Mouse (Mus musculus) spleen, adult 18-20 months (tissue): Measurements from ENCODE around the gene BC025446.

ENCODE experiments used
- DNase-seq, 2 experiments: peaks; one replicate each; pipeline ENCODE4 v3.0.0; 2022; ENCODE audit warnings: mixed read lengths in 2 of 2

Gene BC025446

DNA sequence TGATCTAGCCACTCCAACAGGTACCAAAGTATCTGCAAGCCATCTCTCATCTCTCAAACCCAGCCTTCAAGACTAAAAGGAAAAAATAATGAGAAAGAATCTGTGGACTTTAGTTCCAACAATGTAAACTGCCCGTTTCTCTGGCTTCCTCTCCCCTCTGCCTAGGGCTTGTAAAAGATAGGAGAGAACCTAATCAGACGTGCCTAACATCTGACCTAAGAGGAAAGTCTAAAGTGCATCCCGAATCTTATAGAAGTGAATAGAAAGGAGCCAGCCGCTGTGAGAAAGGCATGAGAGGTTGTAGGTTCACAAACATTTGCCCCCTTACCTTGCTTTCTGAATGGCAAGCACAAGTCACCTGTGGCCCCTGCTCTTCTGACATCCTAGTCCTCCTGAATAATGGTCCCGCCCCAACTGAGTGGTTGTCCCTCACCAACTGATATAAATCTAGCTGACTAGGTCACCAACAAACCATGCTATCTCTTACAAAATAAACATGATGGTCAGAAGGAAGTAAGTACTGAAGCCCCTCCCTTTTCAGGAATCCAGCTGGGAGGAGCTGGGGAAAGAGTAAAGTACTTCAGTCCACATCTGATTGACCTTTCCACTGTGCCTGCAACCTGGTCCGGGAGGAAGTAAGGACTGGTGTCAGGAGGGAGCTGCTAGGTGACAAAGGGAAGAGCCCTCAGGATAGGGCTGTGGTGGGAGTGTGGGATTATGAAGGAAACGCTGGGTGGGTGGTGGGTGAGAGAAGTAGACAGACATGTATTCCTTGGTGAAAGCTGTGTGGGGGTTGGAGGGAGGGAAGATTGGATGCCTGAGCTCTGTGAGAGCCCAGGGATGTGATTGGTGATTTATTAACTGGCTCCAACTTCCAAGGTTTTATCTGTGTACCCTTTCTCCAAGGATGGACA lies at the start of gene BC025446:
BC025446 (plus strand) TSS at position 599 of the 914 bp plus-strand sequence.
- DNase-seq, result no peak

DNA sequence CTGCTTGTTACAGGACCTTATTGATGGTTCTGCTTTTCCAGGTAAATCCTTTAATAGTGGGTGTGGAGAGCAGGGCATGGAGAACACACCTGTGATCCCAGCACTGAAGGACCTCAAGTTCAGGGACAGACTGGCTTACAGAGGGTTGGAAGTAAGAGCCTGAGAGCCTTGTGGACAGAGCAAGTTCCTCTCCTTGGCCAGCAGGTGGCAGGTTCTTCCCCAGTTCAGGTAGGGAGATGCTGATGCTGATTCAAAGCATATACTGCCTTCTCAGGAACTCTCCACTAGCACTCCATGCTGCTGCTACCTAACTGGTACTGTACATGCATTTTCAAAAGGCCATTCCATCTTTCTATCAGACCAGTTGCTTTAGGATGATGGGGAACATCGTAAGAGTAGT lies 40.7 kb upstream of the BC025446 start:
- DNase-seq, result peak in 1 of 2 experiments; percentile 44

- DNase-seq, result no peak
Observed at GRCm38 (mm10) chr15:75186291-75186690, 29.9 kb upstream of the BC025446 start.

DNA sequence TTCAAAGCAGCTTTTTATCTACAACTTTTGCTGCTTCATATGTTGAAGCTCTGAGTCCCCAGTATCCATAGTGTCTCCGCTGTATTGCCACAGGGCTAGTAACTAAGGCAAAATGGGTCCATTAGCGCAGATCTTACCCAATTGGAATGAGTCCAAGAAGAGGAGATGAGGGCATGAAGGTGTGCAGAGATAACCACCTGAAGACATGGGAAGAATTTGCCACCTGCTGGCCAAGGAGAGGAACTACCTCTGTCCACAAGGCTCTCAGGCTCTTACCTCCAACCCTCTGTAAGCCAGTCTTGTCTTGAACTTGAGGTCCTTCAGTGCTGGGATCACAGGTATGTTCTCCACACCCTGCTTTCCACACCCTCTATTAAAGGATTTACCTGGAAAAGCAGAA lies 27.1 kb upstream of the BC025446 start:
- DNase-seq, result peak in 1 of 2 experiments; percentile 6

- peak in 1 of 2 experiments; percentile 26 for DNase-seq
Observed at GRCm38 (mm10) chr15:75190560-75190959, 25.6 kb upstream of the BC025446 start.

GRCm38 (mm10) chr15:75216831-75217230 lies 655 bp downstream of the BC025446 start:
- no peak for DNase-seq

DNA sequence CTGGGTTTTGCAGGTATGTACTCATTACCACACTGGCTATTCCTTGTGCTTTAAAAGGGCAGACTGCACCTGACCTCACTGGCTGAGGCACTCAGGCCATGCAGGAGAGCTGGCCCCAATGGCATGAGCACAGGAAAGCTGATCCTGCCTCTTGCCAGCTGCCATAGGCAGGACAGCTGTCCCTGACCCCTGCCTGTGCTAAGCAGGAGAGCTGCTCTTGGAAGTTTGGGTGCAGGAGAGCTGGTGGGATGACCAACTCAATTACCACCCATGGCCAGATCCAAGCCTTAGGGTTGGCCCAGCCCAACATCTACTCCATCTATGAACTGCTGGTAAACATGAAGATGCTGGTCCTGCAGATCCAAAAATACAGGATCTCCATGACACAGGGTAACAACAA lies 5.8 kb downstream of the BC025446 start:
- DNase-seq, result no peak

GRCm38 (mm10) chr15:75237736-75238288 lies 21.6 kb downstream of the BC025446 start:
- no peak for DNase-seq

DNA sequence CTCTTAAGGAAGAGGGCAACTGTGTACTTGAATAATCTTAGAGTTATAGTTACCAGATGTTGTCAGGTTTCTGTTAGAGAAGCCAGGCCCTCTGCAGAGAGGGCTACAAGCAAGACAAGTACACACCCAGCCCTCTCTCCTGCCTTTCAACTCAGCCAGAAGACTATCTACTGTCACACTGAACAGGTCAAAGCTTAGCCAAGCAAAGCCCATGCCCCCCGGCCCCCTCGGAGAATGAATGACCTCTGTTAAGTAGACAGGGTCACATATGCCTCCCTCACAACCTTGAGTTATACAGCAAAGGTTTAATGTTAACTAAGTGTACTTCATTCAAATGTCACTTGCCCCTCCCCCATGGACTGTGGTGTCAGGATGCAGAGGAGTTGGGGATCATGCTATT lies 24.4 kb downstream of the BC025446 start:
- no peak for DNase-seq

- DNase-seq, result no peak
Observed at GRCm38 (mm10) chr15:75242756-75243640, 26.8 kb downstream of the BC025446 start.

- no peak for DNase-seq
Observed at GRCm38 (mm10) chr15:75254671-75255070, 38.5 kb downstream of the BC025446 start.

DNA sequence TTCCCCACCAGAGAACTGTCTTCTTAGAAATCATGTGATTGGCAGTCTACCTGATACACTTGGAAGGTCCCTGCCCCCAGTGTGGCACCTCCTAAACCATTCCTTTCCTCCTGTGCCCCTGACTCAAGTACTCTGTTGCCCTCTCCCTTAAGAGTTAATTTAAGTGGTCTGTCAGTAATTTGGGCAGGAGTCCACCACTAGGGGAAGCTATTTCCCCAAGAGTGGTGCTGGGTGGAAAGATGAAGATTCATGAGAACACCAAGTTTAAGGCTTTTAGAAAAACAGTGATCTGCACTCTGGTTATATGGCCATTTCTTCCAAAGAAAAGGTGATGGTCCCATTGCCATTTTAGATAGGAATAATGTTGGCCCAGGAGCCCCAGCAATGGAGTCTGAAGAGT lies 49.7 kb downstream of the BC025446 start:
- DNase-seq, result no peak

GRCm38 (mm10) chr15:75266626-75267025 lies 50.5 kb downstream of the BC025446 start:
- DNase-seq, result no peak

- no peak for DNase-seq
Observed at GRCm38 (mm10) chr15:75268121-75268520, 51.9 kb downstream of the BC025446 start, which contains the start of gene Ly6f. Gene Ly6f (plus strand): TSS chr15:75268421.

GRCm38 (mm10) chr15:75268916-75269829 lies 53.0 kb downstream of the BC025446 start:
- no peak for DNase-seq

- no peak for DNase-seq
Observed at GRCm38 (mm10) chr15:75270169-75270568, 54.0 kb downstream of the BC025446 start.

GRCm38 (mm10) chr15:75270691-75271362 lies 54.7 kb downstream of the BC025446 start:
- no peak for DNase-seq

DNA sequence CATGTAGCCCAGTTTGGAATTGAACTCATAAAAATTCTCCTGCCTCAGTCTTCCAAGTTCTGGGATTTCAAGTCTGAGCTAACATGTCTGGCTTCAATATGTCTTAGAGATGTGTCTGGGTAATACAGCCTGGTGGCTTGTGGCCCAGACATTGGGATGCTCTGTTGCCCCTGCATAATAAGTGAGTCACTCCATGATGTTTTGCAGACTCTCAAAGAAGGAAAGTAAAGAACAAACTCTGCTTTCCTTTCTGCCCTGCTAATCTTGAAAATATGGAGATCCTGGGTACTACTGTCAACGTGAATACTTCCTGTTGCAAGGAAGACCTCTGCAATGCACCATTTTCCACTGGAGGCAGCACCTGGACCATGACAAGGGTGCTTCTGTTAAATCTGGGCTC lies 55.2 kb downstream of the BC025446 start:
- DNase-seq, result no peak

DNA sequence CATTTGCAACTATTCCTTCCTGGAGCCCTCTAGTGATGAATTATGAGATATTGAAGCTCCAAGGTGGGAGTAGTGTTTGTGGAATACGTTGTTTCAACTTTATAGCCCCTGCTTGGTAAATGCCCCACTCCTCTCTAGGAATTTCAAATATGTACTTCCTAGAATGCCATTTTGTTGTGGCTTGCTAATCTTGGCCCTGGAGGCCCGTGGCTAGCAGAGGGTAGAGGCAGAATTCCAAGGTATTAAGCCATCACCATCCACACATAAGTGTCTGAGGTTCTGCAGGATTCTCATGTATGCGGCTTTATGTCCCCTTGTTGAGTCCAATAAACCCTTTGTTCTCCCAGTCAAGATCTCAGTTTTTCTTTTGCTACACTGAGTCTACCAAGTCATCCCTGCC lies 55.7 kb downstream of the BC025446 start:
- DNase-seq, result no peak
